Mouse (Mus musculus) stomach, postnatal 0 days (tissue): ENCODE measurements around the gene Elmo2. TPM values are rescaled to one million over a fixed set of nuclear protein-coding genes. Genes with fewer than 3 reads are reported as not detected.

ENCODE experiments used
- ATAC-seq: fragments of 200-750 bp; cut with Nextera tagmentation; 2 replicates; pipeline ENCODE4 v1.8.0; 2017; ENCODE audit not compliant: low FRiP score, low TSS enrichment
- DNase-seq: peaks from one replicate; pipeline ENCODE4 v3.0.0-alpha.2; 2016; ENCODE audit warnings: low spot score
- H3K27ac ChIP-seq: fragments of 300-500 bp; sonication (generic); replicated peaks from 2 replicates; pipeline ENCODE4 v1.5.1; 2014; ENCODE audit warnings: mild to moderate bottlenecking, control low read depth
- H3K27me3 ChIP-seq: fragments of 300-500 bp; sonication (generic); 2 replicates; pipeline ENCODE4 v1.6.1; 2014; ENCODE audit warnings: low read length; ENCODE audit not compliant: control insufficient read depth, insufficient read depth
- H3K36me3 ChIP-seq: fragments of 300-500 bp; sonication (generic); 2 replicates; pipeline ENCODE4 v1.6.1; 2014; ENCODE audit warnings: low read length, mixed read lengths; ENCODE audit not compliant: control insufficient read depth, insufficient read depth
- H3K4me1 ChIP-seq: fragments of 300-500 bp; sonication (generic); replicated peaks from 2 replicates; pipeline ENCODE4 v1.6.1; 2014; ENCODE audit warnings: antibody characterized with exemption; ENCODE audit not compliant: control insufficient read depth, insufficient read depth
- H3K4me2 ChIP-seq: fragments of 300-500 bp; sonication (generic); replicated peaks from 2 replicates; pipeline ENCODE4 v1.6.1; 2014; ENCODE audit warnings: low read depth, mild to moderate bottlenecking, control low read depth, moderate library complexity
- H3K4me3 ChIP-seq: fragments of 300-500 bp; sonication (generic); 2 replicates; pipeline ENCODE4 v1.5.1; 2014; ENCODE audit warnings: low read depth, low read length, control low read depth
- H3K9ac ChIP-seq: fragments of 300-500 bp; sonication (generic); 2 replicates; pipeline ENCODE4 v1.6.1; 2014; ENCODE audit warnings: mild to moderate bottlenecking, low read length, control low read depth, mixed read lengths
- H3K9me3 ChIP-seq: fragments of 300-500 bp; sonication (generic); 2 replicates; pipeline ENCODE4 v1.6.1; 2016; ENCODE audit warnings: low read length; ENCODE audit not compliant: control insufficient read depth
- CTCF ChIP-seq: IDR thresholded peaks from 2 replicates; pipeline ENCODE4 v1.5.1; 2016; ENCODE audit warnings: antibody characterized with exemption, low read depth, mild to moderate bottlenecking, moderate library complexity
- EP300 ChIP-seq: optimal IDR thresholded peaks from 2 replicates; pipeline ENCODE3; 2016; ENCODE audit warnings: antibody characterized with exemption
- WGBS: fragments of 180-500 bp; shearing (Covaris S2); extraction: QIAGEN DNeasy Blood & Tissue Kit; methylation state at CpG from one replicate; pipeline ENCODE4 v1.1.7; 2014; 5-methylcytosine and 5-hydroxymethylcytosine counted together
- polyA plus RNA-seq: library from polyadenylated mRNA; unstranded; fragments of >200 nt; fragmentation: Nextera tagmentation; extraction: Ambion mirVana; gene quantifications from 2 replicates; pipeline ENCODE4 v1.2.1, GENCODE M21; 2015

The Elmo2 gene
- polyA plus RNA-seq, 1 experiment from 2014 or later: 22.6 TPM

GRCm38 (mm10) chr2:165258321-165258720 lies 68.0 kb downstream of the Elmo2 start:
- WGBS: 74% methylated on average over 6 of the region's 6 CpGs
- H3K27ac ChIP-seq: no peak overlapping the region
- H3K4me2 ChIP-seq: no peak overlapping the region
- no peaks in the 10 kb centered on the region for H3K9me3 ChIP-seq
- no peak overlapping the region for H3K9ac ChIP-seq
- H3K27me3 ChIP-seq: no peaks in the 10 kb centered on the region
- TF ChIP-seq CTCF: no peak
- no peak for TF ChIP-seq EP300
- no peak overlapping the region for H3K4me3 ChIP-seq
- ATAC-seq (no peak), DNase-seq (no peak)
- no peaks in the 10 kb centered on the region for H3K4me1 ChIP-seq
- H3K36me3 ChIP-seq: no peaks in the 10 kb centered on the region

GRCm38 (mm10) chr2:165257151-165257834 lies 69.0 kb downstream of the Elmo2 start:
- ATAC-seq: no peak
- H3K36me3 ChIP-seq: no peaks in the 10 kb centered on the region
- no peak overlapping the region for H3K4me3 ChIP-seq
- H3K27ac ChIP-seq: no peak overlapping the region
- no peak for DNase-seq
- no peaks in the 10 kb centered on the region for H3K4me1 ChIP-seq
- TF ChIP-seq EP300 (no peak), CTCF (no peak)
- no peaks in the 10 kb centered on the region for H3K27me3 ChIP-seq
- no peak overlapping the region for H3K4me2 ChIP-seq
- H3K9ac ChIP-seq: no peak overlapping the region
- 48% methylated on average over 11 of the region's 11 CpGs for WGBS
- no peaks in the 10 kb centered on the region for H3K9me3 ChIP-seq

DNA sequence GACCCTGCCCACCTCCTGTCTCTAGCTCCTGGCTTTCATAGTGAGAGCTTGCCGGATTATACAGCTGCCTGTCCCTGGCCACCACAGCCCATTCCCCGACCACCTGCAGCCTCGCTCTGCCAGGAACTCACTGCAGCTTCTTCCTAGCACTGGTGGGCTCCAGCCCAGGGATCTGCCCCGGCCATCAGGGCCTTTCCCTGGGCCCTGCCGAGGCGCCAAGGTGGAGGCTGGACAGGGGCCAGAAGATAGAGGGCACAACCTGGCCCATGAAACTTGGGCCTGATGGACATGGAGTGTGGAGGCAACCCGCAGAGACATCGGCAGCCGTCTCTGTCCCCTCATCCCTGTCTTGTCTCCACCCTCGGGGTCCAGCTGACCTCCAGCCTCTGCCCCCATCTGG lies 70.1 kb downstream of the Elmo2 start:
- WGBS: 69% methylated on average over 10 of the region's 10 CpGs
- no peak overlapping the region for H3K4me2 ChIP-seq
- no peak overlapping the region for H3K9ac ChIP-seq
- TF ChIP-seq EP300: no peak
- TF ChIP-seq CTCF: no peak
- ATAC-seq (no peak), DNase-seq (no peak)
- no peaks in the 10 kb centered on the region for H3K9me3 ChIP-seq
- no peak overlapping the region for H3K4me3 ChIP-seq
- no peaks in the 10 kb centered on the region for H3K36me3 ChIP-seq
- H3K27ac ChIP-seq: no peak overlapping the region
- no peaks in the 10 kb centered on the region for H3K4me1 ChIP-seq
- H3K27me3 ChIP-seq: no peaks in the 10 kb centered on the region

- WGBS: 24% methylated on average over 10 of the region's 10 CpGs
- Histone ChIP-seq H3K9ac (no peak overlapping the region), H3K4me3 (no peak overlapping the region), H3K4me2 (no peak overlapping the region), H3K9me3 (no peaks in the 10 kb centered on the region), H3K36me3 (no peaks in the 10 kb centered on the region), H3K27ac (no peak overlapping the region), H3K4me1 (no peaks in the 10 kb centered on the region), H3K27me3 (no peaks in the 10 kb centered on the region)
- ATAC-seq (no peak), DNase-seq (no peak)
- TF ChIP-seq EP300: no peak
- no peak for TF ChIP-seq CTCF
Measured at GRCm38 (mm10) chr2:165253867-165254266, 72.4 kb downstream of the Elmo2 start.

- WGBS: 73% methylated on average over 8 of the region's 8 CpGs
- H3K27ac ChIP-seq: no peak overlapping the region
- no peak overlapping the region for H3K9ac ChIP-seq
- TF ChIP-seq EP300 (no peak), CTCF (no peak)
- H3K4me1 ChIP-seq: no peaks in the 10 kb centered on the region
- no peak overlapping the region for H3K4me2 ChIP-seq
- no peak overlapping the region for H3K4me3 ChIP-seq
- H3K36me3 ChIP-seq: no peaks in the 10 kb centered on the region
- no peaks in the 10 kb centered on the region for H3K27me3 ChIP-seq
- ATAC-seq (no peak), DNase-seq (no peak)
- no peaks in the 10 kb centered on the region for H3K9me3 ChIP-seq
Measured at GRCm38 (mm10) chr2:165253269-165253668, 73.0 kb downstream of the Elmo2 start.

- no peak overlapping the region for H3K27ac ChIP-seq
- H3K9ac ChIP-seq: no peak overlapping the region
- H3K4me3 ChIP-seq: no peak overlapping the region
- no peaks in the 10 kb centered on the region for H3K4me1 ChIP-seq
- 46% methylated on average over 9 of the region's 9 CpGs for WGBS
- no peak for ATAC-seq
- TF ChIP-seq CTCF (no peak), EP300 (no peak)
- no peaks in the 10 kb centered on the region for H3K27me3 ChIP-seq
- H3K4me2 ChIP-seq: no peak overlapping the region
- no peaks in the 10 kb centered on the region for H3K36me3 ChIP-seq
- DNase-seq: no peak
- H3K9me3 ChIP-seq: no peaks in the 10 kb centered on the region
Measured at GRCm38 (mm10) chr2:165252801-165253200, 73.5 kb downstream of the Elmo2 start.
